Mouse (Mus musculus): Measurements from ENCODE around the gene G430095P16Rik. TPM values are rescaled to one million over a fixed set of nuclear protein-coding genes. Genes with fewer than 3 reads are reported as not detected.

The G430095P16Rik gene
- 2.0 and 2.6 TPM in 2 replicates for polyA plus RNA-seq (2015; fragmentation: Nextera tagmentation; extraction: Ambion mirVana)

DNA sequence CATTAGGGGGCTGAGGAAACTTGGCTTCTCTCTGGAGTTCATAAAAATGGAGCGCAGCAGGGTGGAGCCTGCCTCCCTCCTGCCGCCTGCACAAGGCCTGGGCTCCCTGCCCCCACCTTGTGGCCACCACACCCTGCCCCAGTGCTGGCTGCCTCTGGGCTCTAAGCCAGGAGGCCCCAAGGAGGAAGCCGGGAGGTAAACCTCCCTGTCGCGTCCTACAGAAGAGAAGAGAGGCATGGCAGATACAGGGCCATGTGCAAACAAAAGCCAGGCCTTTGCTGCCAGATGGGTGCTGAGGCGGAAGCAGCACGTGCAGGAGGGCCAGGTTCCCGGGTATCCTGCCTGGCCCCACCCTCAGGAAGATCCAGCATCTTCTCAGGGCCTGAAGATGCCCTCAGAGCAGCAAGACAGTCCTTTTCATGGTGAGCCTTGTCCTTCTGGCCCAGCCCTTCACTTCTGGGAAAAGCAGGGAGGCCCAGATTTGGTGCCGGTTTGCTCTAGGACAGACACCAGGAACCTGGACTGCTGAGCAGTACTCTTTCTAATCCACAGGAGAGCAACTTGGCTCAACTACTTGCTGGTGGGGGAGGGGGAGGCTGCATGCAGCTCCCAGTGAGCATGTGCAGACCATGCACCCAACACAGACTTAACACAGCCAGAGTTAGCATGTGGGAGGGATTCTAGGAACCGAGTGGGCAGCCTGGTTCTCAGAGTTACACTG is at the start of gene G430095P16Rik:
Gene G430095P16Rik (plus strand): TSS at position 158 of the 721 bp plus-strand sequence.
- Histone ChIP-seq H3K36me3 (ENCODE audit: control insufficient read depth, insufficient read depth, low read length) (no peaks in the 10 kb centered on the region), H3K4me2 (ENCODE audit: low read depth, low read length) (peak within 1 kb of the TSS; percentile 41), H3K9me3 (ENCODE audit: control insufficient read depth, low read length) (no peaks in the 10 kb centered on the region), H3K27me3 (replicated peaks; ENCODE audit: control insufficient read depth, insufficient read depth, low read length) (peaks cover 6% of the 10 kb centered on the region; the same call in 1 of the 2 replicates), H3K9ac (ENCODE audit: low read depth, low read length) (peak within 1 kb of the TSS; percentile 40), H3K27ac (ENCODE audit: low read length) (peak within 1 kb of the TSS; percentile 92), H3K4me1 (ENCODE audit: control insufficient read depth, insufficient read depth, low read length) (peaks cover 46% of the 10 kb centered on the region), H3K4me3 (ENCODE audit: low read length) (peak within 1 kb of the TSS; percentile 15; the same call in 1 of the 2 replicates)
- 9% methylated on average over 10 of the region's 10 CpGs for WGBS
- ATAC-seq: peak; percentile 94

DNA sequence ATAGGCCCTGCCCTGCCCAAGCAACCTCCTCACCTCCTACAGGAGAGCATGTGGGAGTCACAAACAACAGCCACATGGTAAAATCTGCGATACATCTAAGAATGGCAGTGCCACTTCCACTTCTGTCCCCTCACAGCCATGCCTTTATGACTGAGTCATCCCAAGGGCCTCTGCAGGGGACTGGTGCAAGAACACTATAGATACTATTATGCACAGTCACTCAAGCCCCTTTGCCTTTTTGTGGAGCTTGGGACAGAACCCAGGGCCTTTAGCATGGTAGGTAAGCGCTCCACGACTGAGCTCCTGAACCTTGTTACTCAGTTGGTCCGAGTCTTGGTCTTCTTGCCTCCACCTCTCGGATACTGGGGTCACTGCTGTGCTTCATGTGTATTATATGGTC is 45.5 kb upstream of the G430095P16Rik start:
- 92% methylated on average over 5 of the region's 5 CpGs for WGBS
- H3K4me1 ChIP-seq (ENCODE audit: control insufficient read depth, insufficient read depth, low read length): no peaks in the 10 kb centered on the region
- no peak overlapping the region for H3K27ac ChIP-seq (ENCODE audit: low read length)
- H3K36me3 ChIP-seq (ENCODE audit: control insufficient read depth, insufficient read depth, low read length): peaks cover 12% of the 10 kb centered on the region; the same call in 1 of the 2 replicates
- H3K4me3 ChIP-seq (ENCODE audit: low read length): no peak overlapping the region
- H3K27me3 ChIP-seq (replicated peaks; ENCODE audit: control insufficient read depth, insufficient read depth, low read length): no peaks in the 10 kb centered on the region
- no peak overlapping the region for H3K9ac ChIP-seq (ENCODE audit: low read depth, low read length)
- no peaks in the 10 kb centered on the region for H3K9me3 ChIP-seq (ENCODE audit: control insufficient read depth, low read length)
- no peak overlapping the region for H3K4me2 ChIP-seq (ENCODE audit: low read depth, low read length)
- ATAC-seq: no peak

DNA sequence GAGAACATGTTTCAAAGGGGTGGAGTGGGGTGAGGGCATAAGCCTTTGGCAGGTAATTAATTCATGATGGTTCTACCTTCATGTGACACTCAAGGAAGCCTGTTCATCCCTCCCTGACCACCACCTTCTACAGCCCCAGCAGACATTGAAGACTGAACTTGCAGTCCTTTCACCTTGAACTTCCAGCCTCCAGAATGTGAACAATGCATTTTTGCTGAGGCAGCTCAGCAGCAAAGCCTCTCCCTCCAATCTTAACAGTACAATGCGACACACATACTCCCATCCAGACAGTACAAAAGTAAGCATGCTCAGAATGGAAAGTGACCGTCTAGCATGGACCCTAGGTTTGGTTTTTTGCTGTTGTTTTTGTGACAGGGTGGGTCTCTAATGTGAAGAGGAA is 41.3 kb upstream of the G430095P16Rik start:
- no peak overlapping the region for H3K4me3 ChIP-seq (ENCODE audit: low read length)
- H3K9ac ChIP-seq (ENCODE audit: low read depth, low read length): no peak overlapping the region
- 87% methylated on average over 2 of the region's 2 CpGs for WGBS
- no peak for ATAC-seq
- no peaks in the 10 kb centered on the region for H3K27me3 ChIP-seq (replicated peaks; ENCODE audit: control insufficient read depth, insufficient read depth, low read length)
- H3K4me1 ChIP-seq (ENCODE audit: control insufficient read depth, insufficient read depth, low read length): peaks cover 15% of the 10 kb centered on the region
- no peaks in the 10 kb centered on the region for H3K36me3 ChIP-seq (ENCODE audit: control insufficient read depth, insufficient read depth, low read length)
- no peaks in the 10 kb centered on the region for H3K9me3 ChIP-seq (ENCODE audit: control insufficient read depth, low read length)
- no peak overlapping the region for H3K4me2 ChIP-seq (ENCODE audit: low read depth, low read length)
- H3K27ac ChIP-seq (ENCODE audit: low read length): no peak overlapping the region

DNA sequence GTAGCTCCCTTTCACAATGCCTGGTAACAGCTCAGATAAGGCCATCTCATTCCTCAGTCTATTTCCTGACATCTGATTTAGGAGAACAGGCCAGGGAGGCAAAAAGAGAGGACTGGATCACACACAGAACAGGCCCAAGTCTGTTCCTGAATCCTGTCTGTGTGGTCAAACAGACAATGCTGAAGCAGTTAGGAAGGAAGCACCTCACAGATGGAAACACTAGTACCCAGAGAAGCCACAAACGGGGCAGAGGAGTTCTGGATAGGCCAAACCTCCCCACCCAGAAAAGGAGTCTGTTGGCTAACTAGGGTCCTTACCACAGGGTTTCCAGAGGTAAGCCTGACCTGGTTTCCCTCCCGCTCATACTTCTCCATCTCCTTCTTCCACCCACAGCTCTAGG is 40.5 kb upstream of the G430095P16Rik start:
- Histone ChIP-seq H3K9ac (ENCODE audit: low read depth, low read length) (no peak overlapping the region), H3K4me3 (ENCODE audit: low read length) (no peak overlapping the region), H3K27me3 (replicated peaks; ENCODE audit: control insufficient read depth, insufficient read depth, low read length) (no peaks in the 10 kb centered on the region), H3K27ac (ENCODE audit: low read length) (no peak overlapping the region), H3K9me3 (ENCODE audit: control insufficient read depth, low read length) (no peaks in the 10 kb centered on the region), H3K4me2 (ENCODE audit: low read depth, low read length) (no peak overlapping the region), H3K36me3 (ENCODE audit: control insufficient read depth, insufficient read depth, low read length) (no peaks in the 10 kb centered on the region), H3K4me1 (ENCODE audit: control insufficient read depth, insufficient read depth, low read length) (peaks cover 17% of the 10 kb centered on the region)
- WGBS: 83% methylated on average over 2 of the region's 2 CpGs
- no peak for ATAC-seq

DNA sequence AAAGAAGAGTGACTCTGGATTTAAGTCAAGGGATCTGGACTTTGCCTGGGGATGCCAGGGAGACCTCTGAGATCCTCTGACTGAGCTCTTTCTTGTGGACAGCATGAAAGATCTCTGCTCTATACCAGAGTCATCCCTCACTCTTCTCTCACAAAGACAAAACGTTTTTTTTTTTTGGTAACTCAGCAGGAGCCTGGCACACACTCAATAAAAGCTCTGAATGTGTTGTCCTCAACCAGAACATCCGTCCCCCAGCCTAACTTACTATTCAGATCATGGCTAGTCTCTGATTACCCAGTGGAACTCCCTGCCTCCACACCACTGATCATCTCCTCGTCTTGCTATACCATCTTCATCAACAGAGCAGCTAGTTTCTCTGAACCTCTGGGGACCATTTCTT is 38.3 kb upstream of the G430095P16Rik start:
- 59% methylated on average over 3 of the region's 3 CpGs for WGBS
- no peak for ATAC-seq

DNA sequence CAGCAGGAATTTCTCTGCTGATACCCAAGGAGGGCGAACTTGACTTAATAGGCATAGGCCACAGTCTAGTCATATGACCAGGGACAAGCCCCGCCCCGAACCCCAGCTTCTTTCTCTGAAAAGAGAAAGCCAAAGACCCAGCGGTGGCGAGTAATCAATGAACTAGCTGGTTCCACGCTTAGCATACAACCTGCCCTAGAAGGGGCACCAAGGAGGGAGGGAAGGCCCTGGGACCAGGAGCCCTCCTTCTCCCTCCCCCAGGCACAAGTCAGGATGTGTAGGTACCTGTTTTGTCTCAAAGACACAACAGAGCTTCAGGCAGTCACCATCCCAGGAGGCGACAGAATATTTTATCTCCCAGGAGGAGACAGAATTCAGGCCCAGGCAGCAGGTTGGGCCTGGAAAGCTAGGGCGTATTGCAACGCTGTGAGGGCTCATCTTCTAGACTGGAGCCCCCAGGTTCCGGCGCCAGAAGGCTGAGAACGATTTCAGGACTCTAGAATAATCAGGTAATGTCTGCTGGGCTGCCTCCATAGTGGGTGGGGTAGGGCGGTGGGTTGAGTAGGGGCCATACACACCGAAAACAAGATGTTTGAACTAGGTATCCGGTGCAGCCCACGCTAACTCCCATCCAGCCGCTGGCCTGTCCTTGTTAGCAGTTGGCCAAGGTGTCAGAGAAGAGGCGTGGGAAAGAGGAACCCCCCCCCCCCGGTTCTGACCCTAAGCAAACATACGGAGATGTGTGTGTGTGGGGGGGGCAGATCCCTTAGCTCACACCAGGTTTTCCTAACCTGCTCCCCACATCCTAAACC is 36.4 kb upstream of the G430095P16Rik start, which contains the start of gene Trmt1:
Gene Trmt1 (plus strand): TSS at position 117 of the 812 bp plus-strand sequence.
- Histone ChIP-seq H3K27ac (ENCODE audit: low read length) (peak within 1 kb of the TSS; percentile 96), H3K27me3 (replicated peaks; ENCODE audit: control insufficient read depth, insufficient read depth, low read length) (no peaks in the 10 kb centered on the region), H3K4me2 (ENCODE audit: low read depth, low read length) (peak within 1 kb of the TSS; percentile 88), H3K36me3 (ENCODE audit: control insufficient read depth, insufficient read depth, low read length) (no peaks in the 10 kb centered on the region; the same call in 1 of the 2 replicates), H3K4me3 (ENCODE audit: low read length) (peak within 1 kb of the TSS; percentile 100), H3K9ac (ENCODE audit: low read depth, low read length) (peak within 1 kb of the TSS; percentile 100), H3K9me3 (ENCODE audit: control insufficient read depth, low read length) (no peaks in the 10 kb centered on the region), H3K4me1 (ENCODE audit: control insufficient read depth, insufficient read depth, low read length) (peaks cover 33% of the 10 kb centered on the region)
- no peak; the same call in 1 of the 2 replicates for ATAC-seq
- WGBS: 8% methylated on average over 20 of the region's 20 CpGs

More for the DNA sequence above, 38.3 kb upstream of the G430095P16Rik start:
- Histone ChIP-seq H3K9me3 (ENCODE audit: control insufficient read depth, low read length) (no peaks in the 10 kb centered on the region), H3K27me3 (replicated peaks; ENCODE audit: control insufficient read depth, insufficient read depth, low read length) (no peaks in the 10 kb centered on the region), H3K4me3 (ENCODE audit: low read length) (no peak overlapping the region), H3K9ac (ENCODE audit: low read depth, low read length) (no peak overlapping the region), H3K4me2 (ENCODE audit: low read depth, low read length) (no peak overlapping the region), H3K36me3 (ENCODE audit: control insufficient read depth, insufficient read depth, low read length) (no peaks in the 10 kb centered on the region), H3K27ac (ENCODE audit: low read length) (no peak overlapping the region), H3K4me1 (ENCODE audit: control insufficient read depth, insufficient read depth, low read length) (peaks cover 24% of the 10 kb centered on the region)

DNA sequence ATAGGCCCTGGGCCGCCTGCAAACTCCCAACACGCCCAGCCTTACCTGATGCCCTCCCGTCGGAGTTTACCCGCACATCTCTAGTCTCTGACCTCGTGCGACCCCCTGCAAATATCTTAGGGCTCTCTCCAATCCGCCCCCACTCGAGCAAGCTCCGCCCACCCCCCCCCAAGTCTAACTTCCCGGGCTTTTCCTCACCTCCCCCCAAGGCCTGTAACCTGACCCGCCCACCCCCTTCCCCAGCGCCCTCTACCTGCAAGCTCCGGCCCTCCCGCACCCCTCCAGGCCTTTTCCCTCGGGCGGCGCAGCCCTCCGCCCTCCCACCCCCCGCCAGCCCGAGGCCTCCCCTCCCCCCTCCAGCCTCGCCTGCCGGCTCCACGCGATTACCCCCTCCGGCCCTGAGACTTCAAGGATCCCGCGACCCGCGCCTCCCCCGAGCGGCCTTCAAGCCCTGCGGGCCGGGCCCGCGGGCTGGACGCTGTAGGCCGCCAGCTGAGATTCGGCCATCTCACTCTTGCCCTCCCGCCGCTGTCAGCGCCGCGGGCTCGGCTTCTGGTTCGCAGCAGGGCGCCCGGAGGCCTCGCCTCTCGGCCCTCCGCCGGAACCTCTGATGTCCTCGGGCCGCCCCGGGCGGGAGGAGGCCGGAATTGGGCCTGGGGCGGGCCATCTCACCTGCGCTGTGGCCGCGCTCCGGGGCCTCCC is 35.7 kb upstream of the G430095P16Rik start:
- Histone ChIP-seq H3K27ac (ENCODE audit: low read length) (peak overlapping the region; percentile 96), H3K27me3 (replicated peaks; ENCODE audit: control insufficient read depth, insufficient read depth, low read length) (no peaks in the 10 kb centered on the region), H3K4me2 (ENCODE audit: low read depth, low read length) (peak overlapping the region; percentile 88), H3K9ac (ENCODE audit: low read depth, low read length) (peak overlapping the region; percentile 100), H3K4me1 (ENCODE audit: control insufficient read depth, insufficient read depth, low read length) (peaks cover 33% of the 10 kb centered on the region), H3K4me3 (ENCODE audit: low read length) (peak overlapping the region; percentile 100), H3K36me3 (ENCODE audit: control insufficient read depth, insufficient read depth, low read length) (no peaks in the 10 kb centered on the region; the same call in 1 of the 2 replicates), H3K9me3 (ENCODE audit: control insufficient read depth, low read length) (no peaks in the 10 kb centered on the region)
- WGBS: under 1% methylated on average over 45 of the region's 62 CpGs
- ATAC-seq: peak; percentile 41

DNA sequence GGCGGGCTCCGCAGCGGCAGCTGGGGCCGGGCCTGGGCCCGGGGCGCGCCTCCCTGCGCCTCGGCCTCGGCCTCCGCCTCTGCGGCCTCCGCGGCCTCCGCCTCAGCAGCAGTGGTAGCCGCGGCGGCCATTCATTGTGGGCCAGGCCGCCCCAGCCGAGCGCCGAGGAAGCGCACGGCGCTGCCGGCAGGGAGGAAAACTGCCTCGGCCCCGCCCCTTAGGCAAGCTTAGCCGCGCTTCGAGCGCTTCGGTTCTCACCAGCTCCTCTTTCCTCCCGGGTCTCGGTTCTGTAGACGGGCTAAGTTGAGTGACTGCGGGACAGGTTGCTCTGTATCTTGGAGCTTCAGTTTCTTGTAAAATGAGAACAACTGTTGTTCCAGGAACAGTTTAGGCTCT is 35.1 kb upstream of the G430095P16Rik start, which contains the start of gene Nacc1:
Gene Nacc1 (minus strand): TSS at position 158 of the 396 bp plus-strand sequence.
- WGBS: under 1% methylated on average over 37 of the region's 37 CpGs
- Histone ChIP-seq H3K27ac (ENCODE audit: low read length) (peak within 1 kb of the TSS; percentile 96), H3K36me3 (ENCODE audit: control insufficient read depth, insufficient read depth, low read length) (no peaks in the 10 kb centered on the region; the same call in 1 of the 2 replicates), H3K27me3 (replicated peaks; ENCODE audit: control insufficient read depth, insufficient read depth, low read length) (no peaks in the 10 kb centered on the region), H3K4me1 (ENCODE audit: control insufficient read depth, insufficient read depth, low read length) (peaks cover 33% of the 10 kb centered on the region), H3K9ac (ENCODE audit: low read depth, low read length) (peak within 1 kb of the TSS; percentile 100), H3K4me2 (ENCODE audit: low read depth, low read length) (peak within 1 kb of the TSS; percentile 88), H3K9me3 (ENCODE audit: control insufficient read depth, low read length) (no peaks in the 10 kb centered on the region), H3K4me3 (ENCODE audit: low read length) (peak within 1 kb of the TSS; percentile 100)
- peak; percentile 81 for ATAC-seq

All from intestine, embryonic 16.5 days (tissue).